Mouse (Mus musculus) lung, adult 2 months (tissue): Measurements from ENCODE around the gene Tsr3. TPM values are rescaled to one million over a fixed set of nuclear protein-coding genes. Genes with fewer than 3 reads are reported as not detected.

Experiments
- DNase-seq: peaks from one replicate; pipeline ENCODE4 v3.0.0; 2022
- H3K4me1 ChIP-seq: fragments of 200-500 bp; 2 replicates; pipeline ENCODE4 v1.6.1; 2011; ENCODE audit warnings: low read length; ENCODE audit not compliant: control insufficient read depth, insufficient read depth
- H3K4me3 ChIP-seq: fragments of 200-500 bp; replicated peaks from 2 replicates; pipeline ENCODE3; 2011; ENCODE audit warnings: low read depth, mild to moderate bottlenecking, control low read depth, low read length; ENCODE audit errors: extremely low read depth
- CTCF ChIP-seq: fragments of 200-500 bp; IDR thresholded peaks from 2 replicates; pipeline ENCODE4 v1.5.1; 2011; ENCODE audit warnings: mild to moderate bottlenecking, low read length, control low read depth; ENCODE audit not compliant: insufficient read depth
- POLR2A ChIP-seq: fragments of 200-500 bp; IDR thresholded peaks from 2 replicates; pipeline ENCODE4 v1.6.1; 2011; ENCODE audit warnings: low read depth, mild to moderate bottlenecking, control low read depth, low read length, borderline replicate concordance; ENCODE audit errors: extremely low read depth
- WGBS: fragments of 180-500 bp; shearing (Covaris S2); methylation state at CpG from one replicate; pipeline ENCODE4 v1.1.7; 2018; 5-methylcytosine and 5-hydroxymethylcytosine counted together
- polyA plus RNA-seq: library from polyadenylated mRNA; depleted of rRNA; stranded (reverse); fragments of >200 nt; gene quantifications from 2 replicates; pipeline ENCODE4 v1.2.3, GENCODE M21; 2012; rRNA removed

The Tsr3 gene
- 16.9 TPM in 2 replicates for polyA plus RNA-seq

DNA sequence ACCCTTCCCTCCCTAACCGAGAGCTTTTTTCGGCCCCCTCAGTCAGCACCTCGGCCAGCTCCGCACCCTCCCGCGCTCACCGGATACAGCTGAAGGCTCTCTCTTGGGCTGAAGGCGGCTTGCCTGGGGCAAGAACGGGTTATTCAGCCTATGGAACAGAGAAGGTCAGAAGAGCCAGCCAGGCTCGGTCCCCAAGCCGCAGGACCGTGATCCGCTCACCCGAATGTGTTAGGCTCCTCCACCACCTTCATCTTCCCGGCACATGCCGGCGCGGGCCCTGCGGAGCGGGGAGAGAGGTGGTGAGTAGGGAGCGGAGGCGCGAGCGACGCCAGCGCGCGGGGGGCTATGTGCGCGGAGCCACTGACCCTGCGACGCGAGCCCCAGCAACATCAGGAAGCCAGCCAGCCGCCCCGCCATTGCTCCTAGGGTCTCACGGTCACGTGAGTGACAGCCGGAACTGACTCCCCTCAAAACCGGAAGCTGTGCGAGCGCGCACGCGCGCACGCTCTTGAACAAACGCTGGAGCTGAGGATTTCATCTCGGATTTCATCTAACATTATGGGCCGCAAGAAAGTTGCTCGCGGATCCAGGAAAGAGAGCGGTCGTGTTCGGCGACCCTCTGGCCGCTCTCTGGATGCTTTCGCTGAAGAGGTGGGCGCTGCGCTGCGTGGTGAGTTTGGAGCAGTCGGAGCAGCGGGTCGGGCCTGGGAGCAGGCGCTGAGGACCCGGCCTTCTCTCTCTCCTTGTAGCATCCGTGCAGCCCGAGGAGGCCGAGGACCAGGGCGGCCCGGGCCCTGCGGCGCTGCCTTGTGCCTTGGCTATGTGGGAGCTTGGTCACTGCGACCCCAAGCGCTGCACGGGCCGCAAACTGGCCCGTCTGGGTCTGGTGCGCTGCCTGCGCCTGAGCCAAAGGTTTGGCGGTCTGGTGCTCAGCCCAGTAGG is at the start of gene Tsr3, which contains the start of gene Gnptg:
Gene Tsr3, plus strand, starts transcription at position 476 of the 942 bp plus-strand sequence.
Gene Gnptg, minus strand, starts transcription at position 430 of the 942 bp plus-strand sequence.
- Histone ChIP-seq H3K4me1 (no peaks in the 10 kb centered on the region), H3K4me3 (peak within 1 kb of the TSS; percentile 64)
- peak; percentile 70; the same call in 1 of the 2 replicates for TF ChIP-seq POLR2A
- no peak for TF ChIP-seq CTCF
- under 1% methylated on average over 80 of the region's 80 CpGs for WGBS
- peak; percentile 78 for DNase-seq

- 94% methylated on average over 4 of the region's 4 CpGs for WGBS
- H3K4me3 ChIP-seq = no peak overlapping the region
- TF ChIP-seq CTCF = no peak
- no peak for TF ChIP-seq POLR2A
- H3K4me1 ChIP-seq = no peaks in the 10 kb centered on the region
- no peak for DNase-seq
Observed at GRCm38 (mm10) chr17:25202401-25202800, 37.6 kb upstream of the Tsr3 start.

- WGBS = 79% methylated on average over 4 of the region's 4 CpGs
- no peak overlapping the region for H3K4me3 ChIP-seq
- H3K4me1 ChIP-seq = no peaks in the 10 kb centered on the region
- DNase-seq = no peak
- no peak for TF ChIP-seq POLR2A
- no peak for TF ChIP-seq CTCF
Observed at GRCm38 (mm10) chr17:25210006-25210405, 30.0 kb upstream of the Tsr3 start.

DNA sequence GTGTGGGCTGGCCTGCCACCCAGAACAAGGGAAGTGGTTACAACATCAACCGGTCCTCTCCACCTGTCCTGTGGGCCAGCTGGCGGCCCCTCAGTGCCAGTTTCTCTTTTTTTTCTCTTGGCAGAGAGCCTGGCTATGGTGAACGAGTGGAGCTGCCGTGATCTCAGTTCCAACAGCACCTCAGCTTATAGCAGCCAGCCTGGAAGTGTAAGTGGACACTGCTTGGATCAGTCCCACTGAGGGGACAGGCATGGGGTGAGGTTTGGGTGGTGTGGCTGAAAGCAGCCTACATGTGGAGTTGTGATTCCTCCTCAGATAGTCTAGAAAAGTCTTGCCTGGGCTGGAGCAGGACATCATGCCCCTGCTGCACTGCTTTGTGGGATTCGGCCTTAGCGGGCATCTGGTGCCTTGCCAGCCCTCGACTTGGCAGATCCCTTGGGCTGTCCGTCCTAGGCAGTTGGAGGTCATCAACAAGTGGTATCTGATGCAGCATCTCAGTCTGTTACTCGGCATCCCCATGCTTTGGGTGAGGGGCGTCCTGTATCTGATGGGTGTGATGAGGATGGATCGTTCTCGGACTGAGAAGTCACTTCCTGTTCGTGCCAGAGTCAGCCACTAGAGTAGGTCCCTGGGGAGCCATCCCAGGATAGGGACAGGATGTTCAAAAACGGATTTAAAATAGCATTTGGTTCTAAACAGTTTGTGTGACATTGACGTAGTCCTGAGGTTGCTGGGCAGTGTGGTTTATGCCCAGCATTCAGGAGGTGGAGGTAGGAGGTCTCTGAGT is 29.1 kb upstream of the Tsr3 start:
- DNase-seq = no peak
- 62% methylated on average over 15 of the region's 15 CpGs for WGBS
- no peak overlapping the region for H3K4me3 ChIP-seq
- TF ChIP-seq CTCF (no peak), POLR2A (no peak)
- no peaks in the 10 kb centered on the region for H3K4me1 ChIP-seq

DNA sequence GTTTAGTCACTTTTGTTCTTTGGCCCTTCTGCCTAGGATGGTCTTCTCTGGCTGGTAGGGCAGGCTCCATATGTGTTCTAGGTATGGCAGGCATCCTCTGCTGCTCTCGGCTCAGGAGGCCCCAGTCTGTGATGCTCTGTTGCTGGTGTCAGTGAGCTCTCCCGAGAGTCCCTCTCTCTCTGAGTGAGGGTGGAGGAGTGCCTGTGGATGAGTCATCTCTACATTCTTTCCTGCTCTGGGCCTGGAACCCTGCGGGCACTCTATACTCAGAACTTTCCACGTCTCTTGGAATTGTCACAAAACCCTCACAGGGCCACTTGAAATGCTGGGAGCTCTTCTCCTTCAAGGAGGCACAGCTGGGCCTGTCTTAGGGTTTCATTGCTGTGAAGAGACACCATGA is 28.3 kb upstream of the Tsr3 start:
- TF ChIP-seq POLR2A = no peak
- no peak for TF ChIP-seq CTCF
- Histone ChIP-seq H3K4me1 (no peaks in the 10 kb centered on the region), H3K4me3 (no peak overlapping the region)
- no peak for DNase-seq
- 63% methylated on average over 4 of the region's 4 CpGs for WGBS

DNA sequence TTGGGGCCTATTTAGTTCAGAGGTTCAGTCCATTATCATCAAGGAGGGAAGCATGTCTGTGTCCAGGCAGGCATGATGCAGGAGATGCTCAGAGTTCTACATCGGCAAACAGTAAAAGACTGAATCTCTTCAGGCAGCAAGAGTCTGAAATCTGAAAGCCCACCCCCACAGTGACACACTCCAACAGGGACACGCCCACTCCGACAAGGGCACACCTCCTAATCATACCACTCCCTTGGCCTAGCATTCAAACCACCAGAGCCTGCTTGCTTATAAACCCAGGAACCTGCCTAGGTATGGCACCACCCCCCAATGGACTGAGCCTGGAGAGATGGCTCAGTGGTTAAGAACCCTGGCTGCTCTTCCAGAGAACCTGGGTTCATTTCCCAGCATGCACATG is 24.5 kb upstream of the Tsr3 start:
- no peak for DNase-seq
- 84% methylated on average over 3 of the region's 3 CpGs for WGBS
- TF ChIP-seq POLR2A (no peak), CTCF (no peak)
- H3K4me1 ChIP-seq = no peaks in the 10 kb centered on the region
- H3K4me3 ChIP-seq = no peak overlapping the region

DNA sequence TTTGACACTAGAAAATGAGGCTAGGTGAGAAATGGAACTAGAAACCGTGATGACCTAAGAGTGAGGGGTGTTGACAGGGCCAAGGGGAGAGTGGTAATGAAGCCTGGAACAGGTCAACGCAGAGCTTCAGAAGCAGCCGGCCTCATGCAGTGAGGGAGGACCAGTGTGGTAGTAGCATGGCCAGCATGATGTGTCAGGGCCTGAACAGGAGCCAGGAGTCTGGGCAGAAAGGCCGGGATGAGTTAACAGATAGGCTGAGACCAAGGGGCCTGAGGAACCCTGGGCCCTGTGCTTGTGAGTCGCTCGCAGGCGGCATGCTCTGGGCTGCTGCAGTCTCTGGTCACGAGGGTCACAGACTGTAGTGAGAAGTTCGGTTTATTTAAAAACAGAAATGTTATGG is 21.0 kb upstream of the Tsr3 start:
- Histone ChIP-seq H3K4me1 (peaks cover 11% of the 10 kb centered on the region), H3K4me3 (no peak overlapping the region)
- TF ChIP-seq POLR2A (no peak), CTCF (no peak)
- 91% methylated on average over 9 of the region's 9 CpGs for whole genome bisulfite sequencing
- no peak for DNase-seq

GRCm38 (mm10) chr17:25219492-25220295 is 20.3 kb upstream of the Tsr3 start:
- Histone ChIP-seq H3K4me3 (no peak overlapping the region), H3K4me1 (peaks cover 11% of the 10 kb centered on the region)
- DNase-seq = no peak
- no peak for TF ChIP-seq CTCF
- no peak for TF ChIP-seq POLR2A
- WGBS = 88% methylated on average over 15 of the region's 15 CpGs

DNA sequence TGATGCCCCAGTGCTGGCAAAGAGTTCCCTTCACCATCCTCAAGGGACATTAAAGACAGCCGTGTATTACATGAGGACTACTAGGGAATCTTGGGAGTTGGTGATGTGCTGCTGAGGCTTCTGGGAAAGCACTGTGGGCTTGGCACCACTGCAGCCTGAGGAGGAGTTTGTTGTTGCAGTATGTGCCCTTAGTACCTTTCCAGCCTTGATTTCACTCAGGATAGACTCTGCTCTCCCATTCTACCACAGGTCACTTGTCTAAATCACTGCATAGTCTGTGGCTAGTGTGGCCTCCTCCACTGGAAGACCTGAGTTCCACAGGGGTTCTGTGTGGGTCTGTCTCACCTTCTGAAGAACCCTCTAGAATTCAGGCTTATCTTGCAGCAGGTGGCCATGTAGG is 19.2 kb upstream of the Tsr3 start:
- no peak for DNase-seq
- TF ChIP-seq POLR2A = no peak
- TF ChIP-seq CTCF = no peak
- peaks cover 11% of the 10 kb centered on the region for H3K4me1 ChIP-seq
- WGBS = 71% methylated on average over 1 of the region's 1 CpGs
- H3K4me3 ChIP-seq = no peak overlapping the region
